Mouse (Mus musculus): ENCODE measurements around the gene H2-D1. TPM values are rescaled to one million over a fixed set of nuclear protein-coding genes. Genes with fewer than 3 reads are reported as not detected.

The H2-D1 gene
- polyA plus RNA-seq, 1 experiment from 2014 or later = 107 TPM

GRCm38 (mm10) chr17:35252619-35253292 is 9.8 kb upstream of the H2-D1 start:
- ATAC-seq (ENCODE audit: low read depth) = no peak
- 80% methylated on average over 18 of the region's 18 CpGs for WGBS (ENCODE audit: insufficient replicate concordance)
- H3K36me3 ChIP-seq (ENCODE audit: control insufficient read depth, insufficient read depth) = peaks cover 63% of the 10 kb centered on the region

GRCm38 (mm10) chr17:35253293-35254093 is 9.0 kb upstream of the H2-D1 start:
- Histone ChIP-seq H3K9me3 (replicated peaks; ENCODE audit: control insufficient read depth, low read length) (no peaks in the 10 kb centered on the region), H3K4me2 (ENCODE audit: low read depth, low read length) (no peak overlapping the region), H3K9ac (ENCODE audit: low read depth, low read length) (no peak overlapping the region), H3K27ac (ENCODE audit: low read length) (no peak overlapping the region), H3K36me3 (ENCODE audit: control insufficient read depth, insufficient read depth) (peaks cover 55% of the 10 kb centered on the region), H3K27me3 (ENCODE audit: control insufficient read depth, insufficient read depth, low read depth, low read length) (no peaks in the 10 kb centered on the region), H3K4me3 (ENCODE audit: low read depth, low read length) (no peak overlapping the region), H3K4me1 (ENCODE audit: control insufficient read depth, low read depth, low read length) (peaks cover 6% of the 10 kb centered on the region; the same call in 1 of the 2 replicates)
- 82% methylated on average over 32 of the region's 32 CpGs for WGBS (ENCODE audit: insufficient replicate concordance)
- ATAC-seq (ENCODE audit: low read depth) = no peak

More at GRCm38 (mm10) chr17:35252619-35253292, 9.8 kb upstream of the H2-D1 start:
- Histone ChIP-seq H3K27me3 (ENCODE audit: control insufficient read depth, insufficient read depth, low read depth, low read length) (no peaks in the 10 kb centered on the region), H3K9ac (ENCODE audit: low read depth, low read length) (no peak overlapping the region), H3K27ac (ENCODE audit: low read length) (no peak overlapping the region), H3K4me3 (ENCODE audit: low read depth, low read length) (no peak overlapping the region), H3K4me2 (ENCODE audit: low read depth, low read length) (no peak overlapping the region), H3K4me1 (ENCODE audit: control insufficient read depth, low read depth, low read length) (peaks cover 3% of the 10 kb centered on the region; the same call in 1 of the 2 replicates), H3K9me3 (replicated peaks; ENCODE audit: control insufficient read depth, low read length) (no peaks in the 10 kb centered on the region)

GRCm38 (mm10) chr17:35254241-35255098 is 8.1 kb upstream of the H2-D1 start:
- no peak overlapping the region for H3K27ac ChIP-seq (ENCODE audit: low read length)
- no peak for ATAC-seq (ENCODE audit: low read depth)

GRCm38 (mm10) chr17:35255301-35255700 is 7.2 kb upstream of the H2-D1 start:
- H3K4me2 ChIP-seq (ENCODE audit: low read depth, low read length) = no peak overlapping the region
- H3K27ac ChIP-seq (ENCODE audit: low read length) = no peak overlapping the region
- H3K9ac ChIP-seq (ENCODE audit: low read depth, low read length) = no peak overlapping the region
- no peak for ATAC-seq (ENCODE audit: low read depth)
- no peaks in the 10 kb centered on the region for H3K27me3 ChIP-seq (ENCODE audit: control insufficient read depth, insufficient read depth, low read depth, low read length)
- H3K36me3 ChIP-seq (ENCODE audit: control insufficient read depth, insufficient read depth) = peaks cover 37% of the 10 kb centered on the region
- H3K4me3 ChIP-seq (ENCODE audit: low read depth, low read length) = no peak overlapping the region
- H3K9me3 ChIP-seq (replicated peaks; ENCODE audit: control insufficient read depth, low read length) = no peaks in the 10 kb centered on the region
- peaks cover 10% of the 10 kb centered on the region for H3K4me1 ChIP-seq (ENCODE audit: control insufficient read depth, low read depth, low read length)
- WGBS (ENCODE audit: insufficient replicate concordance) = 61% methylated on average over 3 of the region's 3 CpGs

More at GRCm38 (mm10) chr17:35254241-35255098, 8.1 kb upstream of the H2-D1 start:
- Histone ChIP-seq H3K27me3 (ENCODE audit: control insufficient read depth, insufficient read depth, low read depth, low read length) (no peaks in the 10 kb centered on the region), H3K4me2 (ENCODE audit: low read depth, low read length) (no peak overlapping the region), H3K9me3 (replicated peaks; ENCODE audit: control insufficient read depth, low read length) (no peaks in the 10 kb centered on the region), H3K9ac (ENCODE audit: low read depth, low read length) (no peak overlapping the region), H3K4me3 (ENCODE audit: low read depth, low read length) (no peak overlapping the region), H3K4me1 (ENCODE audit: control insufficient read depth, low read depth, low read length) (peaks cover 10% of the 10 kb centered on the region), H3K36me3 (ENCODE audit: control insufficient read depth, insufficient read depth) (peaks cover 45% of the 10 kb centered on the region)
- WGBS (ENCODE audit: insufficient replicate concordance) = 54% methylated on average over 11 of the region's 11 CpGs

- peaks cover 10% of the 10 kb centered on the region for H3K4me1 ChIP-seq (ENCODE audit: control insufficient read depth, low read depth, low read length)
- no peak overlapping the region for H3K27ac ChIP-seq (ENCODE audit: low read length)
- peaks cover 33% of the 10 kb centered on the region for H3K36me3 ChIP-seq (ENCODE audit: control insufficient read depth, insufficient read depth)
- no peaks in the 10 kb centered on the region for H3K27me3 ChIP-seq (ENCODE audit: control insufficient read depth, insufficient read depth, low read depth, low read length)
- no peaks in the 10 kb centered on the region for H3K9me3 ChIP-seq (replicated peaks; ENCODE audit: control insufficient read depth, low read length)
- H3K4me3 ChIP-seq (ENCODE audit: low read depth, low read length) = no peak overlapping the region
- 39% methylated on average over 4 of the region's 4 CpGs for WGBS (ENCODE audit: insufficient replicate concordance)
- no peak overlapping the region for H3K9ac ChIP-seq (ENCODE audit: low read depth, low read length)
- H3K4me2 ChIP-seq (ENCODE audit: low read depth, low read length) = no peak overlapping the region
- ATAC-seq (ENCODE audit: low read depth) = no peak
These were observed 6.8 kb upstream of the H2-D1 start for GRCm38 (mm10) chr17:35255704-35256103.

- Histone ChIP-seq H3K27me3 (ENCODE audit: control insufficient read depth, insufficient read depth, low read depth, low read length) (no peaks in the 10 kb centered on the region), H3K27ac (ENCODE audit: low read length) (peak overlapping the region; percentile 85), H3K4me3 (ENCODE audit: low read depth, low read length) (no peak overlapping the region; the same call in 1 of the 2 replicates), H3K4me2 (ENCODE audit: low read depth, low read length) (peak overlapping the region; percentile 80), H3K4me1 (ENCODE audit: control insufficient read depth, low read depth, low read length) (peaks cover 14% of the 10 kb centered on the region), H3K9me3 (replicated peaks; ENCODE audit: control insufficient read depth, low read length) (no peaks in the 10 kb centered on the region), H3K9ac (ENCODE audit: low read depth, low read length) (0 out of 2 replicates have a peak overlapping the region, but pooled peaks have one; percentile 21), H3K36me3 (ENCODE audit: control insufficient read depth, insufficient read depth) (peaks cover 18% of the 10 kb centered on the region)
- ATAC-seq (ENCODE audit: low read depth) = peak; percentile 43
- 26% methylated on average over 1 of the region's 1 CpGs for WGBS (ENCODE audit: insufficient replicate concordance)
These were observed 5.2 kb upstream of the H2-D1 start for GRCm38 (mm10) chr17:35257378-35257777.

- H3K9me3 ChIP-seq (replicated peaks; ENCODE audit: control insufficient read depth, low read length) = no peaks in the 10 kb centered on the region
- H3K27me3 ChIP-seq (ENCODE audit: control insufficient read depth, insufficient read depth, low read depth, low read length) = no peaks in the 10 kb centered on the region
- H3K27ac ChIP-seq (ENCODE audit: low read length) = peak overlapping the region; percentile 85
- peak overlapping the region; percentile 80 for H3K4me2 ChIP-seq (ENCODE audit: low read depth, low read length)
- peak overlapping the region; percentile 63 for H3K4me3 ChIP-seq (ENCODE audit: low read depth, low read length)
- H3K4me1 ChIP-seq (ENCODE audit: control insufficient read depth, low read depth, low read length) = peaks cover 16% of the 10 kb centered on the region
- peak; percentile 49 for ATAC-seq (ENCODE audit: low read depth)
- H3K9ac ChIP-seq (ENCODE audit: low read depth, low read length) = peak overlapping the region; percentile 75
- peaks cover 12% of the 10 kb centered on the region for H3K36me3 ChIP-seq (ENCODE audit: control insufficient read depth, insufficient read depth)
- WGBS (ENCODE audit: insufficient replicate concordance) = 4% methylated on average over 17 of the region's 17 CpGs
These were observed 4.6 kb upstream of the H2-D1 start for GRCm38 (mm10) chr17:35257824-35258491.

Measured in liver, embryonic 16.5 days (tissue).